Mouse (Mus musculus) midbrain, postnatal 0 days (tissue): ENCODE measurements at regions not wholly inside any gene's neighbourhood (a gene's known extent, or its start where the extent isn't known, plus 50 kb on each side); places are given as distances from the start of the nearest gene placed in this dataset.

ENCODE experiments used
- ATAC-seq: fragments of 200-750 bp; cut with Nextera tagmentation; 2 replicates; pipeline ENCODE4 v1.8.0; 2017; ENCODE audit warnings: moderate number of reproducible peaks, mild to moderate bottlenecking, moderate TSS enrichment, moderate library complexity; ENCODE audit not compliant: low FRiP score
- DNase-seq: peaks from one replicate; pipeline ENCODE4 v3.0.0-alpha.2; 2015; ENCODE audit warnings: low spot score
- H3K27ac ChIP-seq: fragments of 300-500 bp; sonication (generic); 2 replicates; pipeline ENCODE4 v1.5.1; 2014; ENCODE audit warnings: low read depth, mild to moderate bottlenecking, low read length, mixed read lengths
- H3K27me3 ChIP-seq: fragments of 300-500 bp; sonication (generic); 2 replicates; pipeline ENCODE4 v1.6.1; 2014; ENCODE audit warnings: low read length, control low read depth, mixed read lengths; ENCODE audit not compliant: insufficient read depth
- H3K36me3 ChIP-seq: fragments of 300-500 bp; sonication (generic); 2 replicates; pipeline ENCODE4 v1.6.1; 2014; ENCODE audit warnings: low read length, control low read depth, mixed read lengths; ENCODE audit not compliant: insufficient read depth
- H3K4me1 ChIP-seq: fragments of 300-500 bp; sonication (generic); 2 replicates; pipeline ENCODE4 v1.6.1; 2014; ENCODE audit warnings: mild to moderate bottlenecking, control low read depth, antibody characterized with exemption, low read length, mixed read lengths; ENCODE audit not compliant: insufficient read depth
- H3K4me2 ChIP-seq: fragments of 300-500 bp; sonication (generic); 2 replicates; pipeline ENCODE4 v1.6.1; 2014; ENCODE audit warnings: low read depth, mild to moderate bottlenecking, low read length, mixed read lengths; ENCODE audit not compliant: poor library complexity, severe bottlenecking
- H3K4me3 ChIP-seq: fragments of 300-500 bp; sonication (generic); 2 replicates; pipeline ENCODE4 v1.5.1; 2014; ENCODE audit warnings: low read depth, mild to moderate bottlenecking, low read length, moderate library complexity
- H3K9ac ChIP-seq: fragments of 300-500 bp; sonication (generic); replicated peaks from 2 replicates; pipeline ENCODE4 v1.6.1; 2014; ENCODE audit warnings: mild to moderate bottlenecking, low read length, moderate library complexity, mixed read lengths; ENCODE audit not compliant: poor library complexity, severe bottlenecking
- H3K9me3 ChIP-seq: fragments of 300-500 bp; sonication (generic); 2 replicates; pipeline ENCODE4 v1.6.1; 2016; ENCODE audit warnings: low read length, control low read depth
- CTCF ChIP-seq: IDR thresholded peaks from 2 replicates; pipeline ENCODE4 v1.5.1; 2016; ENCODE audit warnings: antibody characterized with exemption, mild to moderate bottlenecking
- WGBS: fragments of 180-500 bp; shearing (Covaris S2); extraction: QIAGEN DNeasy Blood & Tissue Kit; methylation state at CpG from one replicate; pipeline ENCODE4 v1.1.7; 2014; 5-methylcytosine and 5-hydroxymethylcytosine counted together

- no peaks in the 10 kb centered on the region for H3K9me3 ChIP-seq
- no peaks in the 10 kb centered on the region for H3K4me1 ChIP-seq
- no peak overlapping the region for H3K4me3 ChIP-seq
- ATAC-seq, result no peak
- WGBS, result 64% methylated on average over 6 of the region's 6 CpGs
- no peaks in the 10 kb centered on the region for H3K36me3 ChIP-seq
- no peak overlapping the region for H3K27ac ChIP-seq
- H3K9ac ChIP-seq, result no peak overlapping the region
- H3K4me2 ChIP-seq, result no peak overlapping the region
- no peaks in the 10 kb centered on the region for H3K27me3 ChIP-seq
- no peak for TF ChIP-seq CTCF
- no peak for DNase-seq
Observed at GRCm38 (mm10) chr16:30720791-30721190, 121.3 kb downstream of the Fam43a start.

- no peak for TF ChIP-seq CTCF
- H3K27me3 ChIP-seq, result no peaks in the 10 kb centered on the region
Observed at GRCm38 (mm10) chr16:30721223-30721622, 121.7 kb downstream of the Fam43a start.

GRCm38 (mm10) chr16:30722372-30722771, 122.8 kb downstream of the Fam43a start:
- Histone ChIP-seq H3K36me3 (no peaks in the 10 kb centered on the region), H3K27me3 (no peaks in the 10 kb centered on the region), H3K9ac (no peak overlapping the region), H3K4me3 (no peak overlapping the region), H3K4me1 (no peaks in the 10 kb centered on the region), H3K4me2 (no peak overlapping the region), H3K27ac (no peak overlapping the region), H3K9me3 (0 out of 2 replicates have a peak, but pooled peaks cover 2% of the 10 kb centered on the region)
- ATAC-seq (no peak), DNase-seq (no peak)
- no peak for TF ChIP-seq CTCF
- WGBS, result 88% methylated on average over 3 of the region's 3 CpGs

More at GRCm38 (mm10) chr16:30721223-30721622, 121.7 kb downstream of the Fam43a start:
- H3K9me3 ChIP-seq, result no peaks in the 10 kb centered on the region
- no peaks in the 10 kb centered on the region for H3K4me1 ChIP-seq
- DNase-seq (no peak), ATAC-seq (no peak)
- no peaks in the 10 kb centered on the region for H3K36me3 ChIP-seq
- no peak overlapping the region for H3K4me2 ChIP-seq
- H3K27ac ChIP-seq, result no peak overlapping the region
- no peak overlapping the region for H3K4me3 ChIP-seq
- H3K9ac ChIP-seq, result no peak overlapping the region

GRCm38 (mm10) chr16:30724591-30724990, 125.1 kb downstream of the Fam43a start:
- Histone ChIP-seq H3K9me3 (0 out of 2 replicates have a peak, but pooled peaks cover 4% of the 10 kb centered on the region), H3K27me3 (no peaks in the 10 kb centered on the region), H3K36me3 (no peaks in the 10 kb centered on the region), H3K9ac (no peak overlapping the region), H3K4me3 (no peak overlapping the region), H3K4me1 (no peaks in the 10 kb centered on the region), H3K4me2 (no peak overlapping the region), H3K27ac (no peak overlapping the region)
- no peak for DNase-seq
- no peak for ATAC-seq
- 100% methylated on average over 1 of the region's 1 CpGs for whole genome bisulfite sequencing
- no peak for TF ChIP-seq CTCF

- 59% methylated on average over 9 of the region's 9 CpGs for WGBS
Observed at GRCm38 (mm10) chr16:30732770-30733415, 133.4 kb downstream of the Fam43a start.

GRCm38 (mm10) chr16:30733478-30733877, 134.0 kb downstream of the Fam43a start:
- DNase-seq, result no peak

More at GRCm38 (mm10) chr16:30732770-30733415, 133.4 kb downstream of the Fam43a start:
- H3K4me3 ChIP-seq, result no peak overlapping the region
- H3K36me3 ChIP-seq, result no peaks in the 10 kb centered on the region
- no peak overlapping the region for H3K4me2 ChIP-seq
- H3K27me3 ChIP-seq, result no peaks in the 10 kb centered on the region
- no peaks in the 10 kb centered on the region for H3K9me3 ChIP-seq
- ATAC-seq (no peak), DNase-seq (no peak)
- no peak overlapping the region for H3K27ac ChIP-seq
- TF ChIP-seq CTCF, result no peak
- no peaks in the 10 kb centered on the region; the same call in 1 of the 2 replicates for H3K4me1 ChIP-seq
- H3K9ac ChIP-seq, result no peak overlapping the region

More at GRCm38 (mm10) chr16:30733478-30733877, 134.0 kb downstream of the Fam43a start:
- Histone ChIP-seq H3K27ac (no peak overlapping the region), H3K4me1 (no peaks in the 10 kb centered on the region; the same call in 1 of the 2 replicates), H3K4me3 (no peak overlapping the region), H3K27me3 (no peaks in the 10 kb centered on the region), H3K36me3 (no peaks in the 10 kb centered on the region), H3K9ac (no peak overlapping the region), H3K9me3 (no peaks in the 10 kb centered on the region), H3K4me2 (no peak overlapping the region)
- no peak for ATAC-seq
- 84% methylated on average over 11 of the region's 11 CpGs for WGBS
- TF ChIP-seq CTCF, result no peak
